Mouse (Mus musculus): ENCODE data around the gene Cdk12.

DNA sequence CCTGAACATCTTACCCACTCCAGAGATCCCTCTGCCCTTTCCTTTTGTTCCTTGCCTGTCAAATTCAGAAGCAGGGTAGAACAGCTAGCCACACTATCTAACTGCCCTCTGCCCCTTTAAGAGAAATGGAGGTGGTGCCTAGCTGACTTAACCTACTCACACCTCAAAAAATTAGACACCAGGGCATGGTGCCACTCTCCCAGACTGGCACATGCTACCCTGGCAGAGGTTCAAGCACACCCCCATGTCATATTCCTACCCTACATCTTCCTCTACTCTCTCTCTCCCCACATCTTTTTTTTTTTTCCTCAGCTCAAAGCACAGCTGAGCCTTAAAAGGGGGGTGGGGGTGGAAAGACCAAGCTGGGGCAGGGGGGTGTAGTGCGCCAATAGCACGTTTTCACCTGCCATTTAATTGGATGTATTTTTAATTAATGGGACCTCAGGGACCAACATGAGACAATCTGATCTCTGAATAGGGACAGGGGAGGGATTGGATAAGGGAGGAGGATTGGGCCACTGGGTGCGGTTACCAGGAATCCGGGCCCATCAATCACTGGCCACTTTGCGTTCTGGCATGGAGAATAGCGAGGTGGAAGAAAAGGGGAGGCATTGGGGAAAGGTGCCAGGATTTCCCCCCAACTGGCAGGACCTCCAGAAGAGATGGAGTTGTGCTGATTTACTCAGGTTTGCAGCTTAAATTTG, 64.0 kb downstream of the Cdk12 start:
- TF ChIP-seq CTCF (IDR thresholded peaks at IDR 0.05; ENCODE audit: extremely low read depth, insufficient read depth, low read length) (no peak), POLR2A (IDR thresholded peaks at IDR 0.05; ENCODE audit: extremely low read depth, insufficient read depth, low read length) (no peak)

All from cortical plate, adult 2 months (tissue).